Mouse (Mus musculus) skeletal muscle tissue, adult 2 months (tissue): Measurements from ENCODE around the gene Dscam.

ENCODE experiments used
- DNase-seq: peaks from one replicate; pipeline ENCODE4 v3.0.0-alpha.2; 2012; ENCODE audit warnings: low read depth, low spot score

Gene Dscam

GRCm38 (mm10) chr16:97105266-97105665 is 65.3 kb downstream of the Dscam start:
- no peak for DNase-seq

- DNase-seq: no peak
These were observed 67.5 kb downstream of the Dscam start for GRCm38 (mm10) chr16:97103046-97103445.

GRCm38 (mm10) chr16:97100091-97100490 is 70.5 kb downstream of the Dscam start:
- no peak for DNase-seq

DNA sequence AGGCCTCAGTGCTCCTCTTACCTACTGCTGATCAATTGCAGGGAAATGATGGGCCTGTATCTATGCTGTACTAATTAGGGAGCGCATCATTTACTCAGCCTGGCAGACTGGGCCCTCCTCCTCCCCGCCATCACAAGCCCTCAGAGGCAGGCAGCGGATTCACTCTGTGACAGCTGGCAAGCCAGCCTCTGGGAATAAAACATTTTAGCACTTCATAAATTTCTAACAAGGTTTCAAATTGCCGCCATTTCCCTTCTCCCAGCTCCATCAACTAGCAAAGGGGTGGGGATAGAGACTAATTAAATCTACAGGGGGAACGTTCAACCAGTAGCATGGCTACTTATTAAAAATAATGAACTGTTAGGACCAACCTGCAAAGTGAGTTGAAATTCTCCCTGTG is 72.0 kb downstream of the Dscam start:
- DNase-seq: no peak

- DNase-seq: no peak
These were observed 73.8 kb downstream of the Dscam start for GRCm38 (mm10) chr16:97096709-97097108.

- no peak for DNase-seq
These were observed 75.1 kb downstream of the Dscam start for GRCm38 (mm10) chr16:97095496-97095895.

GRCm38 (mm10) chr16:97089339-97089738 is 81.2 kb downstream of the Dscam start:
- no peak for DNase-seq

DNA sequence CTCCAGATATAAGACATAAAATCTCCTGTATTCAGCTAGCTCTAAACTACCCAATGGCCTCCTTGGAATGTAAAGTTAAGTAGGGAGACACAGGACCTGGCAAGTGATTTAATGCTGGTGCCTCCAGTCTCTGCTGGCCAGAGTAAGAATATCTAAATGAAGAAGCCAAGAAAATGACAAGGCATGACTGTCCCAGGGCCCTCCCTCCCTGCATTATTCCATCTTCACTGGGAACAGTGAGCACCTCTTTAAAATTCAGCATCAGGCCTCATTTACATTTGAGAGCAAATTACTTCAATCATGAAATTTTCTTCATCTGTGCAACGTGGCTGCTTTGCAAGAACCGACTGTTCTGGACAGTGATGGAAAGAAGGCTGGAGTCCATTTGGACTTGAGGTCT is 86.9 kb downstream of the Dscam start:
- DNase-seq: no peak

DNA sequence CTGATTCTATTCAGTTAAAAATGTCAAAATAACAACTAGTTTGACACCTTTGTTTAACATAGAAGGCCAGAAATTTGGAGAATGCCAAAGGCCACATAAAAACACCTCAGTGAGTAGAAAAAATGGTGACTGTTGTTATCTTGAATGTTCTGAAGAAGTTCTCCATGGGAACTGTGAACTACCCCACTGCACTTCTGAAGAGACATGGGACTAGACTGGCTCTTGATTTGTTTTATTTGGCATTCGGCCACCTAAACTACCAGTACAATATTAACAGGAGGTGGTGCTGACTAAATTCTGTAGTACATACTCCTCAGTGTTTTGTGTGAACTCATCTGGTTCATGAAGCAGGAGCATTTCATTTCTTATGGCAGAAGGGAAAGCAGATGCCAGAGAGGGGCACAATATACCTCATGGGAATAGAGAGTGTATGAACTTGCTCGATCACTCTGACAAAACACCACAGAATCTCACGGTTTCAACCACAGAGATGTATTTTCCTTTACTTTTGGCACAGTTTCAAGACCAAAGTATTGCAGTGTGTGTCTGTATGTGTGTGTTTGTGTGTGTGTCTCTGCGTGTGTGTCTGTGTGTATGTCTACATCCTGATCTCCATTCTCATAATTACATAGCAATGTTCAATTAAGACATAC is 94.5 kb downstream of the Dscam start:
- DNase-seq: no peak

DNA sequence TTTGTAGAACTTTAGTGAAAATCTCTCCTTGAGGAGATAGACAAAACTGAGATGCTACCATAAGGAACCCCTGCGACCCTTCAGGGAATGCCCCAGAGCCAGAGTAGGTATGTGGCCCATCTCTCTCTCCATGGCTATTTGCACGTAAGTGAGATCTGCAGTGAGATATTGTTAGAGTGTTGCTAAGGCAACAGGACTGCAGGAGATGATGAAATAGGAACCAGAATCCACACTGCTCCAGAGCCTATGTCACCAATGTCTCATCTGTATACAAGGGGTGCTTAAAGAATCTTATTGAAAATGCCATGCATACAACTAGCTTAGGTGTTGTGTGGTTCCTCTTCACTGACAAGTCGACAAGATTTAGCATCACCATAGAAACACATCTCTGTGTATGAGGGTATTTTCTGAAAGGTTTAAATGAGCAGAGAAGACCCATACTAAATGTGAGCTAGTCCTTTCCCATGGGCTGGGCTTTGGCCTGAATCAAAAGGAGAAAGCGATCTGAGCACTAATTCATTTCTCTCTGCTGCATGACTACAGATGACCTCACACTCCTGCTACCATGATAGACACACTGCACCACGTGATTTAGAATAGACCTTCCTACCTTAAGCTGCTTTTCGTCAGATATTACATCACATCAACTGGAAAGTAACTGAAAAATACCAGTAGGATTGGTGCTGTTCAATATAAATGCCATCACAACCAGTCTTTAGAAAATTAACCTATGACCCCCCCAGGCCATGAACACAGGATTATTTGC is 95.2 kb downstream of the Dscam start:
- DNase-seq: no peak

- no peak for DNase-seq
These were observed 96.7 kb downstream of the Dscam start for GRCm38 (mm10) chr16:97073847-97074246.

- DNase-seq: no peak
These were observed 97.9 kb downstream of the Dscam start for GRCm38 (mm10) chr16:97072624-97073023.

- DNase-seq: peak; percentile 29
These were observed 103.7 kb downstream of the Dscam start for GRCm38 (mm10) chr16:97066856-97067255.

DNA sequence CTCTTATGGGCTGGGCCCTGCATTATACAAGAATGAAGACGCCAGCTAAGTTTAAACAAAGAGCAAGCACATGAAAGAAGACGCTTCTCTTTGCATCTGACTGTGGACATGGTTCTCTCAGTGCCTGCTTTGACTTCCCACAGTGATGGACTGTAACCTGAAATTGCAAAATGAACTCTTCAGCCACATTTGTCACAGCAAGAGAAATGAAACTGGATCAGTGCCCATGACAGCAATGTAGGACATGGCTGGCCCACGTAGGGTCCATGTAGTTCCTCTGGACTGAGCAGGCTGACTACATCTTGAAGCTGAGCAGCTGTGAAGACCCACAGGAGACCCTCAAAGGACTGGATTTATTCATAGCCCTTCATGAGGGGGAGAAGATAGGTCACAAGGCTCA is 108.3 kb downstream of the Dscam start:
- no peak for DNase-seq

GRCm38 (mm10) chr16:97061390-97061789 is 109.2 kb downstream of the Dscam start:
- DNase-seq: no peak

DNA sequence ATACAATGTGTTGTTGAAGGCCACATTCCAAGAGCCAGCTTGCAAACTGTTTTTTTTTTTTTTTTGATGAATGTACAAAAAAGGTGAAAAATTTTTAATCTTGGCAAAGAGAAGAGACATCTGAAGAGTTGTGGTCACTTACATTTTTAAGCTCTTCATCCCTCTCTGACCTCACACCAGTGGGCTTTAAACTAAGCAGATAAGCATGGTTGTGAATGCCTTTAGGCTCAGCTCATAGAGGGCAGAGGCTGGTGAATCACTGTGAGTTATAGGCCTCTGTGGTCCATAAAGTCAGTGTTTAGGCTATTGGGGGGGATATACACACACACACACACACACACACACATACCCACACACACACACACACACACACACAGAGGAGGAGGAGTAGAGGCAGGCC is 109.8 kb downstream of the Dscam start:
- DNase-seq: no peak

GRCm38 (mm10) chr16:97060276-97060675 is 110.3 kb downstream of the Dscam start:
- no peak for DNase-seq

GRCm38 (mm10) chr16:97035271-97035670 is 135.3 kb downstream of the Dscam start:
- no peak for DNase-seq

- no peak for DNase-seq
These were observed 137.0 kb downstream of the Dscam start for GRCm38 (mm10) chr16:97033540-97034058.

DNA sequence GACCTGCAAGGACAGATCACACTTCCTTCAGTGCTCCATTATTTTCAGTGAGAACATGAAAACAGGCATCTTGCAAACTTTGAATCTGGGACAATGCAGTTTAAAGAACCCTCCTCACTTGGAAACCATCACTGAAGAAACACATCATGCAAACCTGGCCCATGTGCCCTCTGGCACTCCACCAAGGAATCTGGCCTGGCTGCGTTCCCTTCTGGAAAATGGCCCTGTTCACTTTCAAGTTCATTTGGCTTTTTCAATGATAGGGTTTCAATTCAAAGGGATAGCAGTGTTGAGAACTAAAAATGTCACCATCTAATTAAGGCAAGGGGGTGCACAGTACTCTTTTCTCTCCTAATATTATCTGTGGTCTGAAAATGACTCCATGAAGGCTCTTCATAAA is 142.9 kb downstream of the Dscam start:
- DNase-seq: no peak

DNA sequence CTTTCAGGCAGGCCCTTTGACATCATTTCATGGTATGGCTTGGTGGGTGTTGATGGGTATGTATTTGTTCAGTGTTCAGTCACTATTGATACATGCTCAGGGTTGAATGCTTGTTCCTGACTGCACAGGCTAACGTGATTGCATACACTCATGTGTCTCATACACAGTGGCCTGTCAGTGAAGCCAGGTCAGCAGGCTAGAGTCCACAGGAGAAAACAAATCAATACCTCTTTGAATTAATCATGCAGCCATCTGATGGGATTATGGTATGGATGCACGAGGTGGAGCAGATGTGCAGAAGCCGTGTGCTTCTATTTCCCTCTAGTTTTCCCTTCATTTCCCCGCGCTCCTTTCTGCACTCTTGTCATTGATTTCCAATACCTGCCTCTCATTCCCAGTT is 143.7 kb downstream of the Dscam start:
- no peak for DNase-seq

GRCm38 (mm10) chr16:97024406-97024805 is 146.1 kb downstream of the Dscam start:
- DNase-seq: no peak

DNA sequence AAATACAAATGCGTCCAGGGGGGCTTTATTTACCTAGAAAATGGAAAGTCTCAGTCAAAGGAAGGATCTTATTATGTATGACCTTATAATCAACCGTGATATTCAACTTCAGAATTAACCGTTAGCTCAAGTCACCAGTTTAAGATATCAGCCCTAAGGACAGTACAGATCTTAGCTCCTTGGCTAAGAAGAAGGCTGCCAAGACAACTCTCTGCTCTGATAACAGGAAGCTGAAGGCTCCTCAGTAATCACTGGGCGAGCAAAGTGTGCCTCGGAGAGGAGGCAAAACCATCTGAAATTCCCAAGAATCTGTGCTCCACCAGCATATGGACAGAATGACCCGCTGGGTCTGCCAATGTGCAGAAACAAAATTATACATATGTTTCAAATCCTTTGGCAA is 149.1 kb downstream of the Dscam start:
- no peak for DNase-seq
